Mouse (Mus musculus): Measurements from ENCODE around the gene Sh3bp4.

- TF ChIP-seq CTCF (IDR thresholded peaks at IDR 0.05; ENCODE audit: borderline replicate concordance, insufficient read depth, low read depth, low read length) (peak; percentile 64; the same call in 1 of the 2 replicates), POLR2A (IDR thresholded peaks at IDR 0.05; ENCODE audit: borderline replicate concordance, insufficient read depth, low read length) (no peak)
These were observed 121.0 kb downstream of the Sh3bp4 start for GRCm38 (mm10) chr1:89191127-89191740.
